Mouse (Mus musculus): ENCODE data around the gene Olfm3. TPM values are rescaled to one million over a fixed set of nuclear protein-coding genes. Genes with fewer than 3 reads are reported as not detected.

Gene Olfm3
- polyA plus RNA-seq, 1 experiment from 2014 or later, result 0.22 TPM

GRCm38 (mm10) chr3:114932881-114933280, 29.0 kb downstream of the Olfm3 start:
- H3K9me3 ChIP-seq (ENCODE audit: control insufficient read depth, low read length), result no peaks in the 10 kb centered on the region
- H3K27ac ChIP-seq (ENCODE audit: low read depth), result no peak overlapping the region
- no peak for ATAC-seq (replicated peaks; ENCODE audit: low FRiP score, low TSS enrichment, low read depth)
- 93% methylated on average over 2 of the region's 2 CpGs for WGBS
- no peaks in the 10 kb centered on the region for H3K4me1 ChIP-seq (replicated peaks; ENCODE audit: control insufficient read depth, insufficient read depth, low read length)
- no peak overlapping the region for H3K4me3 ChIP-seq (ENCODE audit: low read depth, low read length)
- no peaks in the 10 kb centered on the region for H3K27me3 ChIP-seq (replicated peaks; ENCODE audit: control insufficient read depth, insufficient read depth, low read length)
- no peak overlapping the region for H3K4me2 ChIP-seq (ENCODE audit: low read length)
- no peaks in the 10 kb centered on the region for H3K36me3 ChIP-seq (ENCODE audit: control insufficient read depth, insufficient read depth, low read length)
- no peak overlapping the region for H3K9ac ChIP-seq (ENCODE audit: low read length)
- DNase-seq (ENCODE audit: low spot score), result no peak

- Histone ChIP-seq H3K9ac (ENCODE audit: low read length) (no peak overlapping the region), H3K27ac (ENCODE audit: low read depth) (no peak overlapping the region), H3K4me3 (ENCODE audit: low read depth, low read length) (no peak overlapping the region), H3K27me3 (replicated peaks; ENCODE audit: control insufficient read depth, insufficient read depth, low read length) (no peaks in the 10 kb centered on the region), H3K9me3 (ENCODE audit: control insufficient read depth, low read length) (no peaks in the 10 kb centered on the region), H3K36me3 (ENCODE audit: control insufficient read depth, insufficient read depth, low read length) (no peaks in the 10 kb centered on the region), H3K4me1 (replicated peaks; ENCODE audit: control insufficient read depth, insufficient read depth, low read length) (no peaks in the 10 kb centered on the region), H3K4me2 (ENCODE audit: low read length) (no peak overlapping the region)
- no peak for ATAC-seq (replicated peaks; ENCODE audit: low FRiP score, low TSS enrichment, low read depth)
- no peak for DNase-seq (ENCODE audit: low spot score)
These were observed 51.0 kb downstream of the Olfm3 start for GRCm38 (mm10) chr3:114954904-114955303.

GRCm38 (mm10) chr3:114959311-114959967, 55.6 kb downstream of the Olfm3 start:
- H3K9me3 ChIP-seq (ENCODE audit: control insufficient read depth, low read length), result no peaks in the 10 kb centered on the region
- no peak overlapping the region for H3K4me3 ChIP-seq (ENCODE audit: low read depth, low read length)
- no peaks in the 10 kb centered on the region for H3K27me3 ChIP-seq (replicated peaks; ENCODE audit: control insufficient read depth, insufficient read depth, low read length)
- H3K4me2 ChIP-seq (ENCODE audit: low read length), result no peak overlapping the region
- no peaks in the 10 kb centered on the region for H3K4me1 ChIP-seq (replicated peaks; ENCODE audit: control insufficient read depth, insufficient read depth, low read length)
- no peaks in the 10 kb centered on the region for H3K36me3 ChIP-seq (ENCODE audit: control insufficient read depth, insufficient read depth, low read length)
- 74% methylated on average over 7 of the region's 7 CpGs for WGBS
- ATAC-seq (replicated peaks; ENCODE audit: low FRiP score, low TSS enrichment, low read depth) (no peak), DNase-seq (ENCODE audit: low spot score) (no peak)
- no peak overlapping the region for H3K27ac ChIP-seq (ENCODE audit: low read depth)
- no peak overlapping the region for H3K9ac ChIP-seq (ENCODE audit: low read length)

- DNase-seq (ENCODE audit: low spot score) (no peak), ATAC-seq (replicated peaks; ENCODE audit: low FRiP score, low TSS enrichment, low read depth) (no peak)
- no peak overlapping the region for H3K4me3 ChIP-seq (ENCODE audit: low read depth, low read length)
- no peaks in the 10 kb centered on the region for H3K4me1 ChIP-seq (replicated peaks; ENCODE audit: control insufficient read depth, insufficient read depth, low read length)
- no peak overlapping the region for H3K27ac ChIP-seq (ENCODE audit: low read depth)
- no peak overlapping the region for H3K4me2 ChIP-seq (ENCODE audit: low read length)
- H3K9me3 ChIP-seq (ENCODE audit: control insufficient read depth, low read length), result no peaks in the 10 kb centered on the region
- WGBS, result 75% methylated on average over 4 of the region's 4 CpGs
- H3K36me3 ChIP-seq (ENCODE audit: control insufficient read depth, insufficient read depth, low read length), result no peaks in the 10 kb centered on the region
- H3K27me3 ChIP-seq (replicated peaks; ENCODE audit: control insufficient read depth, insufficient read depth, low read length), result no peaks in the 10 kb centered on the region
- H3K9ac ChIP-seq (ENCODE audit: low read length), result no peak overlapping the region
These were observed 58.6 kb downstream of the Olfm3 start for GRCm38 (mm10) chr3:114962316-114963083.

GRCm38 (mm10) chr3:114971183-114971582, 67.3 kb downstream of the Olfm3 start:
- Histone ChIP-seq H3K27me3 (replicated peaks; ENCODE audit: control insufficient read depth, insufficient read depth, low read length) (no peaks in the 10 kb centered on the region), H3K4me3 (ENCODE audit: low read depth, low read length) (no peak overlapping the region), H3K9me3 (ENCODE audit: control insufficient read depth, low read length) (no peaks in the 10 kb centered on the region), H3K36me3 (ENCODE audit: control insufficient read depth, insufficient read depth, low read length) (no peaks in the 10 kb centered on the region), H3K4me1 (replicated peaks; ENCODE audit: control insufficient read depth, insufficient read depth, low read length) (no peaks in the 10 kb centered on the region), H3K27ac (ENCODE audit: low read depth) (no peak overlapping the region), H3K9ac (ENCODE audit: low read length) (no peak overlapping the region), H3K4me2 (ENCODE audit: low read length) (no peak overlapping the region)
- ATAC-seq (replicated peaks; ENCODE audit: low FRiP score, low TSS enrichment, low read depth) (no peak), DNase-seq (ENCODE audit: low spot score) (no peak)

GRCm38 (mm10) chr3:114972522-114972921, 68.6 kb downstream of the Olfm3 start:
- 76% methylated on average over 1 of the region's 1 CpGs for WGBS
- DNase-seq (ENCODE audit: low spot score), result no peak
- Histone ChIP-seq H3K4me2 (ENCODE audit: low read length) (no peak overlapping the region), H3K27ac (ENCODE audit: low read depth) (no peak overlapping the region), H3K27me3 (replicated peaks; ENCODE audit: control insufficient read depth, insufficient read depth, low read length) (no peaks in the 10 kb centered on the region), H3K9ac (ENCODE audit: low read length) (no peak overlapping the region), H3K4me1 (replicated peaks; ENCODE audit: control insufficient read depth, insufficient read depth, low read length) (no peaks in the 10 kb centered on the region), H3K4me3 (ENCODE audit: low read depth, low read length) (no peak overlapping the region), H3K36me3 (ENCODE audit: control insufficient read depth, insufficient read depth, low read length) (no peaks in the 10 kb centered on the region), H3K9me3 (ENCODE audit: control insufficient read depth, low read length) (no peaks in the 10 kb centered on the region)
- no peak for ATAC-seq (replicated peaks; ENCODE audit: low FRiP score, low TSS enrichment, low read depth)

- 97% methylated on average over 2 of the region's 2 CpGs for WGBS
- DNase-seq (ENCODE audit: low spot score) (no peak), ATAC-seq (replicated peaks; ENCODE audit: low FRiP score, low TSS enrichment, low read depth) (no peak)
- Histone ChIP-seq H3K9ac (ENCODE audit: low read length) (no peak overlapping the region), H3K9me3 (ENCODE audit: control insufficient read depth, low read length) (no peaks in the 10 kb centered on the region), H3K36me3 (ENCODE audit: control insufficient read depth, insufficient read depth, low read length) (no peaks in the 10 kb centered on the region), H3K4me2 (ENCODE audit: low read length) (no peak overlapping the region), H3K27ac (ENCODE audit: low read depth) (no peak overlapping the region), H3K4me1 (replicated peaks; ENCODE audit: control insufficient read depth, insufficient read depth, low read length) (no peaks in the 10 kb centered on the region), H3K4me3 (ENCODE audit: low read depth, low read length) (no peak overlapping the region), H3K27me3 (replicated peaks; ENCODE audit: control insufficient read depth, insufficient read depth, low read length) (no peaks in the 10 kb centered on the region)
These were observed 87.0 kb downstream of the Olfm3 start for GRCm38 (mm10) chr3:114990828-114991227.

GRCm38 (mm10) chr3:114995956-114996355, 92.1 kb downstream of the Olfm3 start:
- no peak overlapping the region for H3K27ac ChIP-seq (ENCODE audit: low read depth)
- H3K9me3 ChIP-seq (ENCODE audit: control insufficient read depth, low read length), result no peaks in the 10 kb centered on the region
- no peaks in the 10 kb centered on the region for H3K27me3 ChIP-seq (replicated peaks; ENCODE audit: control insufficient read depth, insufficient read depth, low read length)
- H3K4me2 ChIP-seq (ENCODE audit: low read length), result no peak overlapping the region
- H3K36me3 ChIP-seq (ENCODE audit: control insufficient read depth, insufficient read depth, low read length), result no peaks in the 10 kb centered on the region
- no peak overlapping the region for H3K9ac ChIP-seq (ENCODE audit: low read length)
- WGBS, result 40% methylated on average over 1 of the region's 1 CpGs
- H3K4me3 ChIP-seq (ENCODE audit: low read depth, low read length), result no peak overlapping the region
- DNase-seq (ENCODE audit: low spot score) (no peak), ATAC-seq (replicated peaks; ENCODE audit: low FRiP score, low TSS enrichment, low read depth) (no peak)
- H3K4me1 ChIP-seq (replicated peaks; ENCODE audit: control insufficient read depth, insufficient read depth, low read length), result no peaks in the 10 kb centered on the region

- DNase-seq (ENCODE audit: low spot score) (no peak), ATAC-seq (replicated peaks; ENCODE audit: low FRiP score, low TSS enrichment, low read depth) (no peak)
- Histone ChIP-seq H3K4me2 (ENCODE audit: low read length) (no peak overlapping the region), H3K9ac (ENCODE audit: low read length) (no peak overlapping the region), H3K27me3 (replicated peaks; ENCODE audit: control insufficient read depth, insufficient read depth, low read length) (no peaks in the 10 kb centered on the region), H3K4me3 (ENCODE audit: low read depth, low read length) (no peak overlapping the region), H3K4me1 (replicated peaks; ENCODE audit: control insufficient read depth, insufficient read depth, low read length) (no peaks in the 10 kb centered on the region), H3K9me3 (ENCODE audit: control insufficient read depth, low read length) (no peaks in the 10 kb centered on the region), H3K36me3 (ENCODE audit: control insufficient read depth, insufficient read depth, low read length) (no peaks in the 10 kb centered on the region), H3K27ac (ENCODE audit: low read depth) (no peak overlapping the region)
- 77% methylated on average over 3 of the region's 3 CpGs for WGBS
These were observed 123.7 kb downstream of the Olfm3 start for GRCm38 (mm10) chr3:115027560-115027959.
